Mouse (Mus musculus): ENCODE measurements around the gene Rpl36a-ps1.
"Not testable (repeated sequence)": the region's sequence is repeated elsewhere in the genome, so short reads cannot be mapped to it uniquely, and the experiment has no call there.

The Rpl36a-ps1 gene

GRCm38 (mm10) chr14:98994218-98994617 is at the start of gene Rpl36a-ps1:
Gene Rpl36a-ps1, minus strand, starts transcription at chr14:98994318.
- no peak for DNase-seq (ENCODE audit: extremely low spot score)

GRCm38 (mm10) chr14:99043499-99043898 is 49.4 kb upstream of the Rpl36a-ps1 start:
- no peak for DNase-seq (ENCODE audit: extremely low spot score)

GRCm38 (mm10) chr14:99041416-99041815 is 47.3 kb upstream of the Rpl36a-ps1 start:
- no peak for DNase-seq (ENCODE audit: extremely low spot score)

GRCm38 (mm10) chr14:99039308-99039707 is 45.2 kb upstream of the Rpl36a-ps1 start:
- DNase-seq (ENCODE audit: extremely low spot score), result not testable (repeated sequence)

- DNase-seq (ENCODE audit: extremely low spot score), result no peak
Observed at GRCm38 (mm10) chr14:99037703-99038102, 43.6 kb upstream of the Rpl36a-ps1 start.

DNA sequence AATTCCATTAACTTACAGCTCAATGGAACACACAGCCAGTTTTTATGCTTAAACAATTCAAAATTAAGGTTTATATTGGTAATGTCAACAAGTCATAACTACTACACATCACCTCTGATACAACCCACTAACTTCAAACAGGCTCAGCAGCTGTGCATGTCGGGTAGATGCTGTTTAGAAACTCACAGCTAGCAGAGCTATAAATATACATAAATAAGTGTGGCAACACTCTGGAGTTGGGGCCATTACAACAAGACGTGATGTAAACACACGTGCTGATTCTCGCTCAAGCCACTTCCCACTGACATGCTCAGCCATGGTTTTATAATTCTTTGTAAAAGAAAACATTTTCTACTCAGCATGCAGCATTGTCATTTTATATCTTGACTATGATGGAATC is 41.9 kb upstream of the Rpl36a-ps1 start:
- no peak for DNase-seq (ENCODE audit: extremely low spot score)

DNA sequence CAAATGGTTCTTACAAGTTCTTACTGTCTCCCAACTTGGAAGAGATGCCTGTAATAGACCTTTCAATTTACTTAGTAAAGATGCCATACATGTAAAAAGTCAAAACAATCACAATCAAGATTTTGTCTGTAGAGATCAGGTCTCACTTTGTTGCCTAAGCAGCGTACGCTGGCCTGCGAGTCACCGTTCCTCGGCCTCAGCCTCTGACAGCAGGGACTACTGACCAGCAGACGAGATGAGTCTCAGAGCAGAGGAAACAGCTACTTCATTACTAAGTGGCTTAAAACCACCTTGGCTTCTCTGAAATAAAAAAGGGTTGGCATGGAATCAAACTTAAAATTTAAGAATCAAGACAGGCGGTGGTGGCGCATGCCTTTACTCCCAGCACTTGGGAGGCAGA is 40.7 kb upstream of the Rpl36a-ps1 start:
- not testable (repeated sequence) for DNase-seq (ENCODE audit: extremely low spot score)

- DNase-seq (ENCODE audit: extremely low spot score), result no peak
Observed at GRCm38 (mm10) chr14:99032596-99032995, 38.5 kb upstream of the Rpl36a-ps1 start.

- no peak for DNase-seq (ENCODE audit: extremely low spot score)
Observed at GRCm38 (mm10) chr14:99031337-99031873, 37.3 kb upstream of the Rpl36a-ps1 start.

GRCm38 (mm10) chr14:99029987-99030386 is 35.9 kb upstream of the Rpl36a-ps1 start:
- no peak for DNase-seq (ENCODE audit: extremely low spot score)

DNA sequence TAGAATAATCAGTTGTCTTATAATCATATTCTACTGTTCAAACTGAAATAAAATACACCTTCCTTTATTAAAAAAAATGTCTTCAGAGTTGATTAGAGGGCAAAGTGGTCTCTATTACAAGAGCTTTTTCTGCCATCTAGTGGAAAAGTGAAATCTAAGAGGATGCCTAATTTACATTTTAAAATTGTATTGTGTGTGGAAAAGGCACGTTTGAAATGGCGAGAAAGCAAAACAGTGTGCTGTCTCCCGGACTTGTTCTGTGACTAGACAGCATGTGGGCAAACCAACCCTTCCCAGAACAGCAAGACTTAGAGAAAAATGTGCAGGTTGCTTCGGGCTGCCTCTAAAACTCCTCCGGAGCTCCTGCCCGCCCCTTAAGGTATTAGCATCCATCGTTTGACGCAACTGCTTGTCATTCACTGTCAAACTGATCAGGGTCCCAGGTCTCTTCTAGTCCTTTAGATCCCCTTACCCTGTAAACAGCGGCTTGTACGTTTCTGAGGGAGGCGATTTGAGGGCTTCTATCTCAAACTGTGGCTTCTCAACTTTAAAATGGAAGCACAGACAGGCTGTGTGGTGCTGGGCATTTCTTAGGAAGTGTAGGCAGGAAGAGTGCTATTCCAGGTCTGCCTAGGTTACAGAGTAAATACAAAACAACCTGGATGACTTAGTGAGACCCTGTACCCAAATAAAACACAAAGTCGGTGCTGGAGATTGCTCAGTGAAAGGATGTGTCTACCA is 28.4 kb upstream of the Rpl36a-ps1 start:
- DNase-seq (ENCODE audit: extremely low spot score), result no peak

DNA sequence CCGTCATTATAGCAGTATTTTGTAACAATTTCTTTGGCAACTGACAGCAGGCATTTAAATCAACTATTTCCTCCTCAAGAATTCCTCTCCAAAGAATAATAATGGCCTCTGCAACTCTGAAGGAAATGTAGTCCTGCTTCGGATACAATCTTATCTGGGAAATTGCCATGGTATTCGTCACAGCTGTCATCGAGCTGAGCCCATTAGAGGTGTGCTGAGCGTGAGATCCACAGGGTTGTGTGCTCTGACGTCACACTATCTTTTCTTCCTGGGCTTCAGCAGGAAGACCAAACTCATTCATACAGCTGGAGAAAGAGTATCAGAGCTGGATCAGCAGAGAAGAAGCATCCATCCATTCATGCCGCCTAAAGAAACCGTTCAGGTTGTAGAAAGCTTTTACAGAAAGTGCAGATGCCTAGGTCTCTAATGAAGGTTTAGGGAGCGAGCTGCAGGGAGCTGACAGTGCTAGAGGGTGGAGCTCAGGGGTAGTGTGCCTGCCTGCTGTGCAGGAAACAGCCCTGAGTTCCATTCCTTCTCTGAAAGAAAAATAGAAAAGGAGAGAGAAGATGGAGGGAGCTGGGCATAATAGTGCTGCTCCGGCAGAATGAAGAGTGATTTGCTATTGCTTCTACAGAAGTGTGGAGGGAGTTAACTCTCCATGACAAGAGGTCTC is 25.2 kb upstream of the Rpl36a-ps1 start:
- no peak for DNase-seq (ENCODE audit: extremely low spot score)

DNA sequence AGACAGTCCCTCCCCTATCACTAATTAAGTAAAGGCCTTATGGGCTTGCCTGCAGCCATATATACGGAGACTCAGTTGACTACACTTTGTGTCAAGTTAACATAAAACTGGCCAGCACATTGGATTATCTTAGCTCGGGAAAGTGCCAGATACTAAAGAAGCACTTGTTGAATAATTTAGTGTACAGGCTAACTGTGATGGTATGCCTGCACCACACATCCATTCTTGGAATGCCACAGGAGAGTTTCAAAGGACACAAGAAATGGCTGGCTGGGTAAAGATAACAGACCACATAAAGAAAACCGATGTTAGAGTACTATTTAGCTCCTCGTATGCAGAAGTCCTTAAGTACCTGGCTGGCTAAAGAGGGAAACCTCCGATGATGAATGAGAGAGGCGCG is 24.6 kb upstream of the Rpl36a-ps1 start:
- no peak for DNase-seq (ENCODE audit: extremely low spot score)

GRCm38 (mm10) chr14:99010920-99011313 is 16.8 kb upstream of the Rpl36a-ps1 start:
- DNase-seq (ENCODE audit: extremely low spot score), result no peak

GRCm38 (mm10) chr14:99010224-99010919 is 16.3 kb upstream of the Rpl36a-ps1 start:
- DNase-seq (ENCODE audit: extremely low spot score), result no peak

GRCm38 (mm10) chr14:98992482-98992881 is 1.6 kb downstream of the Rpl36a-ps1 start:
- DNase-seq (ENCODE audit: extremely low spot score), result no peak

- no peak for DNase-seq (ENCODE audit: extremely low spot score)
Observed at GRCm38 (mm10) chr14:98990636-98991035, 3.5 kb downstream of the Rpl36a-ps1 start.

- no peak for DNase-seq (ENCODE audit: extremely low spot score)
Observed at GRCm38 (mm10) chr14:98989818-98990217, 4.3 kb downstream of the Rpl36a-ps1 start.

GRCm38 (mm10) chr14:98971921-98972320 is 22.2 kb downstream of the Rpl36a-ps1 start:
- no peak for DNase-seq (ENCODE audit: extremely low spot score)

DNA sequence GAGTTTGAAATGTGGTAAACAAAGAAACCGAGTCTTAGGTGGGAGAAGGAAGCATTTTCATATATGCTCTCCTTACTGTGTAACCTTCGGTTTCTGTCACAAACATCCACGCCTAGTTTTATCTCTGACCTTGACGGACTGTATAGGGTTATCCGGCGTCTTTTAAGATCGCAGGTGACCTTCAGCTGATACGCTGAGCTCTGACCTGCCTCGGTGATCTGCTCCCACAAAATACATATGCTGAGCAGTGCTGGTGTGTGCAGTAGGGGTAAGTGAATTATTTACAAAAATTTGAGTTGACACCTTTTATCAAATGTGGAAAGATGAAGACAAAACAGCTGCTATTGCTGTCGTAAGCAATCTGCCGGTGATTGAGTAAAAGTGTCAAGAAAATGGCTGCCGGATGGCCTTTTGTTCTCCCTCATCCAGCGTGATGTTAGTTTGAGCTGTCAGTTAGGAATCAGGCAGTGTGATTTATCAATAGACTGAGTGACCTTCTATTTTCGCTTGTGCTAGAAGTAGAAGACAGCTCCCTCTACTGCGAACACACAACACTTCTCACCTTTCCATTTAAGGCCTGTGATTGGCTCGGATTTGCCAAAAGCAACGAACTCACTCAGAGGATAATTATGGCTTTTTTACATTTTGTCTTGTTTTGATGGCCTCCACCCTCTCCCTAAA is 35.0 kb downstream of the Rpl36a-ps1 start:
- DNase-seq (ENCODE audit: extremely low spot score), result no peak

- no peak for DNase-seq (ENCODE audit: extremely low spot score)
Observed at GRCm38 (mm10) chr14:98956788-98957187, 37.3 kb downstream of the Rpl36a-ps1 start.

- DNase-seq (ENCODE audit: extremely low spot score), result no peak
Observed at GRCm38 (mm10) chr14:98952441-98952840, 41.7 kb downstream of the Rpl36a-ps1 start.

Data from embryo, embryonic 9.5 days (tissue).